Mouse (Mus musculus): Measurements from ENCODE around the gene Dcaf1.

DNA sequence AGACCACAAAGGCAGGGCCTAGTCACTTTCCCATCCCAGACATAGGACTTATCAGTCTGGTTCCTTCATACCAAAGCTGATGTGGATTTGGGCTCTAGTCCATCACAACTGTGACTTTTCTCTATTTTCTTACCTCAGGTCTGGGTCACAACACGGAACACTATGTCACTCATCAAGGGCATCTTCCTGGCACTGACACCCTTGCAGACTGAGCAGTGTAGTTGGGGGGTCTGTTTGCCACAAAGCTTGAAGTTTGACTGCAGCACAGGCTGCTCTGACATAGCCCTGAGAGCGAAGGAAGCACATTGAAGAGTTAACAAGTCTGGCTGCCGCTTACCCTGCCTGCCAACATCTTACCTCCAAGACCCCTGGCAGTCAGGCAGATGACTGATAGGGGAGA, 61.4 kb downstream of the Dcaf1 start:
- TF ChIP-seq POLR2A (IDR thresholded peaks at IDR 0.05; ENCODE audit: borderline replicate concordance, insufficient read depth, low read length) (no peak), CTCF (IDR thresholded peaks at IDR 0.05; ENCODE audit: borderline replicate concordance, insufficient read depth, low read depth, low read length) (no peak)

Measured in cerebellum, adult 2 months (tissue).